Mouse (Mus musculus) C2C12 (cell line): Measurements from ENCODE around the gene Sez6l2.

Experiments used
- CEBPB ChIP-seq: IDR thresholded peaks from one replicate; pipeline ENCODE4 v1.6.1; 2011; ENCODE audit warnings: low read depth, mild to moderate bottlenecking, control low read depth, moderate library complexity
- CTCF ChIP-seq: IDR thresholded peaks from one replicate; pipeline ENCODE4 v1.5.1; 2011; ENCODE audit not compliant: control insufficient read depth, insufficient read depth, insufficient read length
- FOSL1 ChIP-seq: IDR thresholded peaks from one replicate; pipeline ENCODE4 v1.8.0; 2011; ENCODE audit warnings: mild to moderate bottlenecking, low read length; ENCODE audit not compliant: poor library complexity, insufficient read depth, severe bottlenecking
- MAX ChIP-seq: IDR thresholded peaks from one replicate; pipeline ENCODE4 v1.6.1; 2011; ENCODE audit warnings: mild to moderate bottlenecking, control low read depth
- MYOD1 ChIP-seq: IDR thresholded peaks from one replicate; pipeline ENCODE4 v1.6.1; 2011; ENCODE audit warnings: low read depth; ENCODE audit not compliant: control insufficient read depth, insufficient read length
- MYOG ChIP-seq: IDR thresholded peaks from one replicate; pipeline ENCODE4 v1.6.1; 2011; ENCODE audit not compliant: control insufficient read depth, insufficient read length; ENCODE audit errors: extremely low read depth
- USF1 ChIP-seq: IDR thresholded peaks from one replicate; pipeline ENCODE4 v1.6.1; 2011; ENCODE audit warnings: low read depth, mild to moderate bottlenecking, control low read depth, moderate library complexity

DNA sequence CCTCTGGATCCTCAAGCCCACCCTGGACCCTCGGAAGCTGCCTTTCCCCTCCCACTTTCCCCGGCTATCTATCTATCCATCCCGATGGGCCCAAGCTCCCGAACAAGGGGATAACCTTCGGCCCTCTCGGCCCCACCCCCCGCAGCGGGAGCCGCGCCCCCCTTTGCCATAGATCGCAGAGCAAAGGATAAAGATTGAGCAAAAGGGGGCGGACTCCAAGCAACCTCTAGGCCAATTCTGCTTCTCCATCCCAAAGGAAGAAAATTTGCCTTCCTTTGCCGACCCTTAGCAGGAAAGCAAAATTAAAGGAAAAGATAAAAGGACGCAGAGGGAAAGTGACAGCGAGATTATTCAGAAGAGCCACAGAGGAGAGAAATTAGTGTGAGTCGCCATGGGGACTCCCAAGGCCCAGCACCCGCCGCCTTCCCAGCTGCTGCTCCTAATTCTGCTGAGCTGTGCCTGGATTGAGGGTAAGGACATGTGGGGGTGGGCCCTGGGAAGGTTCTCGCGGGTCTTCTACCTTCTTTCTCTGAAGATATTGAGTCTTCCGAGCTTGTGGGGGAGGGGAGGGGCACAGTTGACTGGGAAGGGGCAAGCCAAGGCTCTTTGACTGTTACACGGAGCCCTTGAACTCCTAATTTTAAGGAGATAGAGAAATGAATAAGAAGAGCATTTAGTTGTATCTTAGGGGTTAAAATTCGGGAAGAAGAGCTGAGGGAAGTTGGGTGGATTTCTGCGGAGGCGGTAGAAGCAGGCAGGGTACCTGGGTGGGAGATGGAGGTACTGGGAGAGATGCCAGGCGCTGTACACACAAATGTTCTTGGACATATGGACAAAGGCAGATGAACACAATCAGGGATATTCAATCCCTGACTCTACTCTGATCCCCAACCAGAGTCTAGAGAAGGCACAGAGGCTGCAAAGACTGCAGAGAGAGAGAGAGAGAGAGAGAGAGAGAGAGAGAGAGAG lies 568 bp downstream of the Sez6l2 start:
- TF ChIP-seq CTCF = no peak
- no peak for TF ChIP-seq CEBPB
- no peak for TF ChIP-seq MAX
- no peak for TF ChIP-seq USF1
- TF ChIP-seq MYOD1 = no peak
- TF ChIP-seq FOSL1 = no peak
- TF ChIP-seq MYOG = no peak
